Mouse (Mus musculus) intestine, embryonic 14.5 days (tissue): ENCODE results near the gene Adcy9. TPM values are rescaled to one million over a fixed set of nuclear protein-coding genes. Genes with fewer than 3 reads are reported as not detected.

ENCODE experiments used
- ATAC-seq: fragments of 200-750 bp; cut with Nextera tagmentation; replicated peaks from 2 replicates; pipeline ENCODE4 v1.8.0; 2017; ENCODE audit warnings: low read depth, moderate number of reproducible peaks, moderate TSS enrichment, moderate library complexity; ENCODE audit not compliant: low FRiP score, low TSS enrichment
- DNase-seq: peaks from one replicate; pipeline ENCODE4 v3.0.0-alpha.2; 2018; ENCODE audit warnings: low spot score
- H3K27ac ChIP-seq: fragments of 300-500 bp; sonication (generic); 2 replicates; pipeline ENCODE4 v1.5.1; 2014; ENCODE audit warnings: low read depth, mild to moderate bottlenecking, control low read depth
- H3K27me3 ChIP-seq: fragments of 300-500 bp; sonication (generic); replicated peaks from 2 replicates; pipeline ENCODE4 v1.6.1; 2014; ENCODE audit warnings: low read length, control low read depth; ENCODE audit not compliant: control insufficient read depth, insufficient read depth
- H3K36me3 ChIP-seq: fragments of 300-500 bp; sonication (generic); 2 replicates; pipeline ENCODE4 v1.6.1; 2014; ENCODE audit warnings: low read length, control low read depth; ENCODE audit not compliant: control insufficient read depth, insufficient read depth
- H3K4me1 ChIP-seq: fragments of 300-500 bp; sonication (generic); replicated peaks from 2 replicates; pipeline ENCODE4 v1.6.1; 2014; ENCODE audit warnings: low read length, control low read depth, mixed read lengths; ENCODE audit not compliant: control insufficient read depth, insufficient read depth
- H3K4me2 ChIP-seq: fragments of 300-500 bp; sonication (generic); 2 replicates; pipeline ENCODE4 v1.6.1; 2014; ENCODE audit warnings: low read length
- H3K4me3 ChIP-seq: fragments of 300-500 bp; sonication (generic); 2 replicates; pipeline ENCODE4 v1.5.1; 2014; ENCODE audit warnings: low read depth, low read length, control low read depth, mixed read lengths
- H3K9ac ChIP-seq: fragments of 300-500 bp; sonication (generic); 2 replicates; pipeline ENCODE4 v1.6.1; 2014; ENCODE audit warnings: mild to moderate bottlenecking, low read length
- H3K9me3 ChIP-seq: fragments of 300-500 bp; sonication (generic); 2 replicates; pipeline ENCODE4 v1.6.1; 2016; ENCODE audit warnings: low read length, control low read depth; ENCODE audit not compliant: control insufficient read depth
- WGBS: fragments of 180-500 bp; shearing (Covaris S2); extraction: QIAGEN DNeasy Blood & Tissue Kit; methylation state at CpG from one replicate; pipeline ENCODE4 v1.1.7; 2014; 5-methylcytosine and 5-hydroxymethylcytosine counted together
- polyA plus RNA-seq: library from polyadenylated mRNA; unstranded; fragments of >200 nt; fragmentation: Nextera tagmentation; extraction: Ambion mirVana; gene quantifications from 2 replicates; pipeline ENCODE4 v1.2.1, GENCODE M21; 2014

Gene Adcy9
- polyA plus RNA-seq, 1 experiment from 2014 or later: 1.6 TPM

DNA sequence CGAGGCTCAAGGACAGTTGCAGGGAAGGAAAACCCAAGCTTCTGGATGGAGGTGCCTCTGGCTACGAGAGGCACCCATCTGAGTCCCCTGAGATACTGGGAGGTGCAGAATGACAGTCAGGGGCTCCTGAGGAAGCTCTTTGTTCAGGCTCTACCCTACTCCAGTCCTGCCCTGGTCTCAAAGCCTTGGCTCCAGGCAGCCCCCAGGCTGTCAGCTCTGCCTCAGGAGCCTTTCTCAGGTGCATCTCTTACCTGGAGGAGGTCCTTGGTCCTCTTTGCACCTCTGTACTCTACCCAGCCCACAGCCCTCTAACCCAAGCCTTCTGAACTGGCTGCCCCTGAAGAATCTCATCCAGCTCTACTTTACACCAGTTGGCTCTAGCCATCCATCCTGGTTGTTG is 108.3 kb downstream of the Adcy9 start:
- no peak for DNase-seq

DNA sequence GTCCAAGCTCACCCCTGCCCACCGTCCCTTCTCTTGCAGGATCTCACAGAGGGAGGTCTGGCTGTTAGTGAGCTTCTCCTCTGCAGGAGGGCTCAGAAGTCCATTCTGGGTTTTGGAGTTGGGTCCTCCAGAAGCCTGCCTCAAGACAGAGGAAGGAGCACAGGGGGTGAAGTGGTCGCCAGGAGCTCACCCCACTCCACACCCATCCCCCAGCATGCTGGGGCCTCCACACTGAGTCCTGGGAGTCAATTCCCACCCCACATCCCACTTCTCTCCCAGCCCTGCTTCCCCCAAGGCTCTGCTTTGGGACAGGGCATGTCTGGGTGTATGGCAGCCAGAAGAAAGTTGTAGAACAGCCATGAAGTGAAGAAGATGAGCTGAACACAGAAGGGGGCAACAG is 108.7 kb downstream of the Adcy9 start:
- no peaks in the 10 kb centered on the region for H3K9me3 ChIP-seq
- H3K4me2 ChIP-seq: no peak overlapping the region
- no peak overlapping the region for H3K27ac ChIP-seq
- 64% methylated on average over 2 of the region's 2 CpGs for WGBS
- H3K36me3 ChIP-seq: no peaks in the 10 kb centered on the region
- DNase-seq (no peak), ATAC-seq (no peak)
- no peak overlapping the region for H3K9ac ChIP-seq
- no peaks in the 10 kb centered on the region for H3K4me1 ChIP-seq
- no peaks in the 10 kb centered on the region for H3K27me3 ChIP-seq
- H3K4me3 ChIP-seq: no peak overlapping the region

More for the DNA sequence above, 108.3 kb downstream of the Adcy9 start:
- H3K4me1 ChIP-seq: no peaks in the 10 kb centered on the region
- no peak overlapping the region for H3K4me2 ChIP-seq
- no peaks in the 10 kb centered on the region for H3K27me3 ChIP-seq
- no peak overlapping the region for H3K9ac ChIP-seq
- H3K4me3 ChIP-seq: no peak overlapping the region
- no peak overlapping the region for H3K27ac ChIP-seq
- no peaks in the 10 kb centered on the region for H3K9me3 ChIP-seq
- no peak for ATAC-seq
- 43% methylated on average over 2 of the region's 2 CpGs for WGBS
- no peaks in the 10 kb centered on the region for H3K36me3 ChIP-seq

GRCm38 (mm10) chr16:4307795-4308194 is 112.5 kb downstream of the Adcy9 start:
- WGBS: 88% methylated on average over 4 of the region's 4 CpGs
- Histone ChIP-seq H3K9me3 (no peaks in the 10 kb centered on the region), H3K4me2 (no peak overlapping the region), H3K4me1 (no peaks in the 10 kb centered on the region), H3K27me3 (no peaks in the 10 kb centered on the region), H3K4me3 (no peak overlapping the region), H3K9ac (no peak overlapping the region), H3K27ac (no peak overlapping the region), H3K36me3 (no peaks in the 10 kb centered on the region)
- DNase-seq (no peak), ATAC-seq (no peak)

DNA sequence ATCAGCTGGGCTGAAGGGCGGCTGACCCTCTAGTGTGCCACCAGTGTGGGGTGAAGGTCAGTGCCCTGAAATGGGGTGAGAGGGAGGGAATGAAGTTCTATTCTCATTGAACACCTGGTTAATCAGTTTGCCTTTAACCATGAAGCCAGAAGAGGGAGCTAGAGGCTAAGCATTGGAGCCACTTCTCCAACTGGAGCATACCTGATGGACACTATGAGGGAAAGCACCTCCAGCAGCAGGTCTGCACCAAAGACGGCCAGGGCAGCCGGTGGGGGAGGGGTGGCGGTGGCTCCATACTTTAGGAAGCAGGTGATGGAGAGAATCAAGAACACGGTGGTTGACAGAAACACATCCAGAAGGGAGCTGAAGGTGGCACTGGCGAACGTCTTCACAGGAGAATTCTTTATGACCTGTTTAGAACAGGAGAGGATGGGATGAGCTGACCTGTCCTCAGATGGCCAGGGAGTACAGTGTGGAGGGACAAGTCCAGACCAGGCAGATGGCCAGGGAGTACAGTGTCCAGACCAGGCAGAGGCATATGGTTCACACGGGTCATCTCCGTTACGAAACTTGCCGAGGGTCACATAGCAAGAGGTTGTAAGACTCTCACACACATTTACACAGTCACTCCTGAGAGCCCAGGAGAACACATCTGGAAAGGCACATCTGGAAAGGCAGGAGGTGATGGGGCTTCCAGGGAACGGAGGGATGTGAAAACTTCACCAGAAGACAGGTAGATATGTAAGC is 115.9 kb downstream of the Adcy9 start:
- H3K27me3 ChIP-seq: no peaks in the 10 kb centered on the region
- no peak overlapping the region for H3K9ac ChIP-seq
- H3K27ac ChIP-seq: no peak overlapping the region
- H3K4me1 ChIP-seq: no peaks in the 10 kb centered on the region
- ATAC-seq (0 out of 2 replicates have a peak, but pooled peaks have one; percentile 50), DNase-seq (no peak)
- H3K4me3 ChIP-seq: no peak overlapping the region
- H3K36me3 ChIP-seq: no peaks in the 10 kb centered on the region
- 65% methylated on average over 12 of the region's 12 CpGs for WGBS
- no peaks in the 10 kb centered on the region for H3K9me3 ChIP-seq
- no peak overlapping the region for H3K4me2 ChIP-seq

DNA sequence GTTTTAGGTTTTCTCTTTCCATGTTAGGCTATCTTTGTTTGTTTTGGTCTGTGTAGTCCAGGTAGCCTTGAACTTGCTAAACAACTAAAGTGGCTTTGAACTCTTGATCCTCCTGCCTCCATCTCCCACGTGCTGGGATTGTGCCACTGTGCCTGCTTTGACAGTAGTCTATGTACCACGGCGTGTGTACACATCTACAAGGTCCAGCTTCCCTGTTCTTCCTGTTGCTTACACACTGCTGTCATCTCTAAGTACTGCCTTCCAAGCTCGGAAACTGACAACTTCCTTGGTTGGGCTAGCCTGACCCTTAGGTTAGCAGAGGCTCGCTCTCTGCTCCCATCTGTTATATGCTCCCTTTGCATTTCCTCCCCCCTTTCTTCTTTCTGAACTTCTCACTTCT is 116.7 kb downstream of the Adcy9 start:
- no peak for DNase-seq
- ATAC-seq: no peak
- WGBS: 70% methylated on average over 5 of the region's 5 CpGs
- Histone ChIP-seq H3K4me3 (no peak overlapping the region), H3K9me3 (no peaks in the 10 kb centered on the region), H3K27ac (no peak overlapping the region), H3K4me2 (no peak overlapping the region), H3K4me1 (no peaks in the 10 kb centered on the region), H3K27me3 (no peaks in the 10 kb centered on the region), H3K9ac (no peak overlapping the region), H3K36me3 (no peaks in the 10 kb centered on the region)

GRCm38 (mm10) chr16:4300280-4300679 is 120.0 kb downstream of the Adcy9 start:
- DNase-seq: no peak
- ATAC-seq: no peak
- WGBS: 93% methylated on average over 7 of the region's 7 CpGs

GRCm38 (mm10) chr16:4293259-4293658 is 127.0 kb downstream of the Adcy9 start:
- no peak overlapping the region for H3K4me2 ChIP-seq
- H3K36me3 ChIP-seq: peaks cover 9% of the 10 kb centered on the region; the same call in 1 of the 2 replicates
- H3K9ac ChIP-seq: no peak overlapping the region
- no peak for ATAC-seq
- no peak overlapping the region for H3K4me3 ChIP-seq
- no peak overlapping the region for H3K27ac ChIP-seq
- H3K27me3 ChIP-seq: no peaks in the 10 kb centered on the region
- DNase-seq: no peak
- no peaks in the 10 kb centered on the region for H3K4me1 ChIP-seq
- WGBS: 79% methylated on average over 3 of the region's 3 CpGs
- no peaks in the 10 kb centered on the region for H3K9me3 ChIP-seq

More at GRCm38 (mm10) chr16:4300280-4300679, 120.0 kb downstream of the Adcy9 start:
- Histone ChIP-seq H3K9me3 (no peaks in the 10 kb centered on the region), H3K9ac (no peak overlapping the region), H3K4me1 (no peaks in the 10 kb centered on the region), H3K27ac (no peak overlapping the region), H3K36me3 (peaks cover 4% of the 10 kb centered on the region; the same call in 1 of the 2 replicates), H3K4me3 (no peak overlapping the region), H3K4me2 (no peak overlapping the region), H3K27me3 (no peaks in the 10 kb centered on the region)

DNA sequence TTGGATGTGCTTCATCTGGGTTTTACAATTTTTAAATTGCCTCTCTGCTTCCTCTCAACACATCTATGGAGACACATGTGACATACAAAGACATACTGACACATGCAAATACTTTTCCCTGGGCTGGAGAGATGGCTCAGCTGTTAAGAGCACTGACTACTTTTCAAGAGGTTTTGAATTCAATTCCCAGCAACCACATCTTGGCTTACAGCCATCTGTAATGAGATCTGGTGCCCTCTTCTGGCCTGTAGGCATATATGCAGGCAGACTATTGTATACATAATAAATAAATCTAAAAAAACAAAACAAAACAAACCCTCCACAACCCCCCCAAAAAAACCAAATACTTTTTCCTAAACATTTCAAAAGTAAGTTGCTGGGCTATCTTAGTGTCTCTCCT is 130.8 kb downstream of the Adcy9 start:
- no peak overlapping the region for H3K4me3 ChIP-seq
- DNase-seq: no peak
- no peak overlapping the region for H3K9ac ChIP-seq
- no peak for ATAC-seq
- H3K4me2 ChIP-seq: no peak overlapping the region
- no peaks in the 10 kb centered on the region for H3K4me1 ChIP-seq
- no peaks in the 10 kb centered on the region for H3K27me3 ChIP-seq
- H3K27ac ChIP-seq: no peak overlapping the region
- H3K36me3 ChIP-seq: 0 out of 2 replicates have a peak, but pooled peaks cover 5% of the 10 kb centered on the region
- H3K9me3 ChIP-seq: no peaks in the 10 kb centered on the region

DNA sequence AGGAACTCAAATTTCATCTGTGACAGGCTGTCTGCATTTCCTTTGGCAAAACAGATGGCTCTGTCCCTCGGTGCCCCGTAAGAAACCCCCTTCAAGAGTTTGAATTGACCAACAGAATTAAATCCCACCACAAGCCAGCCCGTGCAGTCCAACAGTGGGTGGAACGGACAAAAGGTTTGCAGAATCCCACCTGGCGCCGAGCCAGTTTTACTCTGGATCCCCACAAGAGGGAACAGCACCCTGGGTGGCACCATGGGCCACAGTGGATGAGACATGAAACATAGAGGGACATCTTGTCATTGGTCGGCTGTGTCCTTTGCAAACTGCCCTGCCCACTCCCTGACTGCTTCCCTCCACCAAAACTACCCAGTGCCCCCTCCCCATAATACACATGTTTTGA is 133.7 kb downstream of the Adcy9 start:
- no peak overlapping the region for H3K4me2 ChIP-seq
- no peak overlapping the region for H3K27ac ChIP-seq
- H3K27me3 ChIP-seq: no peaks in the 10 kb centered on the region
- DNase-seq (no peak), ATAC-seq (no peak)
- H3K9me3 ChIP-seq: no peaks in the 10 kb centered on the region
- 88% methylated on average over 7 of the region's 7 CpGs for WGBS
- H3K4me3 ChIP-seq: no peak overlapping the region
- 0 out of 2 replicates have a peak, but pooled peaks cover 5% of the 10 kb centered on the region for H3K36me3 ChIP-seq
- no peaks in the 10 kb centered on the region for H3K4me1 ChIP-seq
- no peak overlapping the region for H3K9ac ChIP-seq
